Mouse (Mus musculus) liver, postnatal 0 days (tissue): ENCODE measurements around the gene Ccdc33. TPM values are rescaled to one million over a fixed set of nuclear protein-coding genes. Genes with fewer than 3 reads are reported as not detected.

Source experiments
- ATAC-seq: fragments of 200-750 bp; cut with Nextera tagmentation; 2 replicates; pipeline ENCODE4 v1.8.0; 2017; ENCODE audit warnings: mild to moderate bottlenecking, moderate library complexity
- DNase-seq: peaks from one replicate; pipeline ENCODE4 v3.0.0-alpha.2; 2016
- H3K27ac ChIP-seq: fragments of 300-500 bp; sonication (generic); 2 replicates; pipeline ENCODE4 v1.5.1; 2014; ENCODE audit warnings: antibody characterized with exemption, moderate library complexity, mild to moderate bottlenecking, low read depth
- H3K27me3 ChIP-seq: fragments of 300-500 bp; sonication (generic); 2 replicates; pipeline ENCODE4 v1.6.1; 2014; ENCODE audit warnings: low read length, control low read depth, mixed read lengths; ENCODE audit not compliant: insufficient read depth
- H3K36me3 ChIP-seq: fragments of 300-500 bp; sonication (generic); replicated peaks from 2 replicates; pipeline ENCODE4 v1.6.1; 2014; ENCODE audit warnings: mild to moderate bottlenecking, control low read depth, low read length, moderate library complexity, mixed read lengths; ENCODE audit not compliant: insufficient read depth
- H3K4me1 ChIP-seq: fragments of 300-500 bp; sonication (generic); 2 replicates; pipeline ENCODE4 v1.6.1; 2014; ENCODE audit warnings: antibody characterized with exemption, mild to moderate bottlenecking, control low read depth; ENCODE audit not compliant: insufficient read depth
- H3K4me2 ChIP-seq: fragments of 300-500 bp; sonication (generic); 2 replicates; pipeline ENCODE4 v1.6.1; 2014; ENCODE audit warnings: low read depth, mild to moderate bottlenecking, low read length, moderate library complexity, mixed read lengths
- H3K4me3 ChIP-seq: fragments of 300-500 bp; sonication (generic); 2 replicates; pipeline ENCODE4 v1.5.1; 2014; ENCODE audit warnings: low read depth, low read length
- H3K9ac ChIP-seq: fragments of 300-500 bp; sonication (generic); replicated peaks from 2 replicates; pipeline ENCODE4 v1.6.1; 2014; ENCODE audit warnings: mild to moderate bottlenecking, moderate library complexity
- H3K9me3 ChIP-seq: fragments of 300-500 bp; sonication (generic); 2 replicates; pipeline ENCODE4 v1.6.1; 2016; ENCODE audit warnings: mild to moderate bottlenecking, control low read depth, low read length, mixed read lengths
- CTCF ChIP-seq: sonication (generic); IDR thresholded peaks from 2 replicates; pipeline ENCODE4 v1.5.1; 2016; ENCODE audit warnings: antibody characterized with exemption, low read depth
- EP300 ChIP-seq: IDR thresholded peaks from 2 replicates; pipeline ENCODE4 v1.6.1; 2016; ENCODE audit warnings: antibody characterized with exemption, low read depth, mild to moderate bottlenecking
- WGBS: fragments of 180-500 bp; shearing (Covaris S2); extraction: QIAGEN DNeasy Blood & Tissue Kit; methylation state at CpG from one replicate; pipeline ENCODE4 v1.1.7; 2014; ENCODE audit not compliant: insufficient replicate concordance; 5-methylcytosine and 5-hydroxymethylcytosine counted together
- polyA plus RNA-seq: library from polyadenylated mRNA; unstranded; fragments of >200 nt; fragmentation: Nextera tagmentation; extraction: Ambion mirVana; gene quantifications from 2 replicates; pipeline ENCODE4 v1.2.1, GENCODE M21; 2015

The Ccdc33 gene
- polyA plus RNA-seq, 1 experiment from 2014 or later, result not detected

DNA sequence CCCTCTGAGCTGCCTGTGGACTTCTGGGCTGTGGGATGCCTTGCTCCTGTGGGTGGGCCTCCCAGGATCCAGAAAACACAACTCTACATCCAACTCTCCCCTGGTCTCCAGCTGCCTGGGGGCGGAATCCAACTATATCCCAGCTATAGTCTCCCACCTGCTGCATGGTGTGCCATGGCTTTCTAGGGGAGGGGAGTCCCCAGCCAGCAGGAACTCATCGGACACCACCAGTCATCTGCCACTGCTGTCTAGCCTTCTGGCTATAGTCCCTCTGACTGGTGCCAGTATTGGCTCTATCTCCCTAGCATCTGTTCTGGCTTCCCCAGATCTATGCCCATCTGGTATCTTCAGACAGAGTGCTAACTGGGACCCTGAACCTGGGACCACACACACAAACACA, 83.1 kb downstream of the Ccdc33 start:
- no peak for TF ChIP-seq EP300
- TF ChIP-seq CTCF, result no peak
- no peak for ATAC-seq
- WGBS, result 59% methylated on average over 2 of the region's 2 CpGs
- no peaks in the 10 kb centered on the region for H3K4me1 ChIP-seq
- no peak overlapping the region for H3K4me2 ChIP-seq
- H3K36me3 ChIP-seq, result no peaks in the 10 kb centered on the region
- H3K9me3 ChIP-seq, result no peaks in the 10 kb centered on the region
- H3K27ac ChIP-seq, result no peak overlapping the region
- no peak overlapping the region for H3K9ac ChIP-seq
- no peak for DNase-seq
- no peak overlapping the region for H3K4me3 ChIP-seq
- peaks cover 22% of the 10 kb centered on the region for H3K27me3 ChIP-seq

DNA sequence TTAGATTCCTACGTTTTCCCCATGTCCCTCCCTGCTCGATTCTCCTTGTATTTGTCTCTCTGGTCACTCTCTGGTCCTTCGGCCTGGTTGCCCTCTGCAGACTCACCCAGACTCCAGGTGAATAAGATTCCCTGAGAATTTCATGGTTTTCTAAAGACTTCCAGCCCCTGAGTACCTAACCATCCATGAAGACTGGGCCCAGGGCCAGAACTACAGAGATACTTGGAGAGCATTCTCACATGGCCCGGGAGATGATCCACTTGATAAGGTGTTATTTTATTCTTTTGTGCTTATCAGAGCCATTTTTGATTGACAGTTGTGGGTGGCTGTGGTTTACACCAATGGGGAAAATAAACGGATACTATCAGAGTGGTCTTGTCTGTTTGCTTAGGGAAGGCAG, 86.7 kb downstream of the Ccdc33 start:
- Histone ChIP-seq H3K4me3 (no peak overlapping the region), H3K9me3 (no peaks in the 10 kb centered on the region), H3K36me3 (no peaks in the 10 kb centered on the region), H3K9ac (no peak overlapping the region), H3K4me1 (no peaks in the 10 kb centered on the region), H3K27me3 (peaks cover 3% of the 10 kb centered on the region; the same call in 1 of the 2 replicates), H3K27ac (no peak overlapping the region), H3K4me2 (no peak overlapping the region)
- 53% methylated on average over 5 of the region's 5 CpGs for WGBS
- ATAC-seq (no peak), DNase-seq (no peak)
- TF ChIP-seq EP300, result no peak
- no peak for TF ChIP-seq CTCF

DNA sequence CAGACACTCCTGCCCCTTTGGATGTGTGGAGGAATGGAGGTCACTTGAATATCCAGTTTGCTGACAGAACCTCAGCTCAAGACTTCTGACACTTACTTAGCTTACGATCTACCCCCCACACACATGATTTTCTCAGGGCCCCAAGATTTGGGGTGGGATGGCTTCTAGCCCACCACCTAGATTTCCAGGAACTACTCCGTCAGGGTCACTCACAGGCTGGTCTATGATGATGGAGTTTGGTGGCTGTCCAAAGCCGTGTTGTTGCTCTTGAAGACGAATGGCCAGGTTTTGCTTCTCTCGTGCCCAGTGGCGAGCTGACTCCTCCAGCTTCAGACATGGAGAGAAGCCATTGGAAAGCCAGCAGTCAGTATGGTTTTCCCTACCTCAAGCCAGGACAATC, 89.0 kb downstream of the Ccdc33 start:
- Histone ChIP-seq H3K4me1 (no peaks in the 10 kb centered on the region), H3K4me3 (no peak overlapping the region), H3K9me3 (no peaks in the 10 kb centered on the region), H3K27ac (no peak overlapping the region), H3K36me3 (no peaks in the 10 kb centered on the region), H3K27me3 (no peaks in the 10 kb centered on the region; the same call in 1 of the 2 replicates), H3K4me2 (no peak overlapping the region), H3K9ac (no peak overlapping the region)
- no peak for ATAC-seq
- TF ChIP-seq CTCF, result no peak
- TF ChIP-seq EP300, result no peak
- WGBS, result 72% methylated on average over 6 of the region's 6 CpGs
- DNase-seq, result no peak

DNA sequence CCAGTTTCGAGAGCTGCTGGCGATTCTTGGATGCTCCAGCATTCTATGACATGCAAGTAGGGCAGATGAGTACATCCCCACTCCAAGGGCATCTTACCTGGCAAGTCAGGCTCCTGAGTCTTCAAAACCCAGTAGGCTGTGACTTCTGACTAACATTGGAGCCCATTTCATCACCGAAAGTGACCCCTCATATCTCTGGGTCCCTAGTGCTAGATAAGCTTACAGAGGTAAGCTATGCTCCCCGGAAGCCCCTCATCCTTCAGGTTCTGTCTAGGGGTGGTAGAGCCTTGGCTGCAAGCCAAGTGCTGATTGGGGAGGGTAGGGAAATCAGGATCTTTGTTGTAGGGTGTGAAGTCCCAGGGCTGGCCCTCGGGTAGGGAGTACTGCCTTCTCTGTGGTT, 89.8 kb downstream of the Ccdc33 start:
- Histone ChIP-seq H3K27ac (no peak overlapping the region), H3K9me3 (no peaks in the 10 kb centered on the region), H3K27me3 (no peaks in the 10 kb centered on the region; the same call in 1 of the 2 replicates), H3K36me3 (no peaks in the 10 kb centered on the region), H3K4me1 (no peaks in the 10 kb centered on the region), H3K4me3 (no peak overlapping the region), H3K4me2 (no peak overlapping the region), H3K9ac (no peak overlapping the region)
- DNase-seq (no peak), ATAC-seq (no peak)
- 58% methylated on average over 5 of the region's 5 CpGs for WGBS
- TF ChIP-seq EP300, result no peak
- TF ChIP-seq CTCF, result no peak

- Histone ChIP-seq H3K9ac (no peak overlapping the region), H3K27me3 (no peaks in the 10 kb centered on the region; the same call in 1 of the 2 replicates), H3K4me3 (no peak overlapping the region), H3K4me1 (no peaks in the 10 kb centered on the region), H3K4me2 (no peak overlapping the region), H3K27ac (no peak overlapping the region), H3K36me3 (no peaks in the 10 kb centered on the region), H3K9me3 (no peaks in the 10 kb centered on the region)
- no peak for TF ChIP-seq EP300
- TF ChIP-seq CTCF, result no peak
- DNase-seq (no peak), ATAC-seq (no peak)
- WGBS, result 34% methylated on average over 2 of the region's 2 CpGs
Observed at GRCm38 (mm10) chr9:58027426-58028180, 91.0 kb downstream of the Ccdc33 start.

- WGBS, result 75% methylated on average over 9 of the region's 9 CpGs
Observed at GRCm38 (mm10) chr9:58025995-58026394, 92.6 kb downstream of the Ccdc33 start.

More at GRCm38 (mm10) chr9:58025995-58026394, 92.6 kb downstream of the Ccdc33 start:
- ATAC-seq, result no peak
- H3K4me2 ChIP-seq, result no peak overlapping the region
- no peaks in the 10 kb centered on the region for H3K9me3 ChIP-seq
- H3K4me3 ChIP-seq, result no peak overlapping the region
- H3K27me3 ChIP-seq, result no peaks in the 10 kb centered on the region; the same call in 1 of the 2 replicates
- H3K36me3 ChIP-seq, result no peaks in the 10 kb centered on the region
- no peak overlapping the region for H3K9ac ChIP-seq
- no peaks in the 10 kb centered on the region for H3K4me1 ChIP-seq
- no peak for DNase-seq
- H3K27ac ChIP-seq, result no peak overlapping the region
- TF ChIP-seq CTCF (no peak), EP300 (no peak)
